Mouse (Mus musculus): ENCODE data around the gene Gpc6. TPM values are rescaled to one million over a fixed set of nuclear protein-coding genes. Genes with fewer than 3 reads are reported as not detected.

Gpc6 gene
- total and polyA plus RNA-seq, 3 experiments: 4.6 to 10.3 (median 8.0) TPM

GRCm38 (mm10) chr14:117837715-117838114 lies 912.6 kb downstream of the Gpc6 start:
- Histone ChIP-seq H3K4me3 (no peak overlapping the region), H3K79me2 (replicated peaks; ENCODE audit: control insufficient read depth, insufficient read depth, low read length) (no peaks in the 10 kb centered on the region), H3K27me3 (ENCODE audit: control insufficient read depth, insufficient read depth, low read length) (no peaks in the 10 kb centered on the region), H3K36me3 (ENCODE audit: control insufficient read depth, insufficient read depth, low read length) (no peaks in the 10 kb centered on the region), H3K9ac (ENCODE audit: low read depth, low read length) (no peak overlapping the region), H3K4me1 (ENCODE audit: control insufficient read depth, insufficient read depth, low read length) (no peaks in the 10 kb centered on the region), H3K27ac (no peak overlapping the region)
- TF ChIP-seq EP300 (IDR thresholded peaks at IDR 0.05; ENCODE audit: insufficient read depth, low read depth, low read length) (no peak), CTCF (IDR thresholded peaks at IDR 0.05) (no peak), POLR2A (IDR thresholded peaks at IDR 0.05; ENCODE audit: insufficient read depth, low read depth, low read length) (no peak)
- DNase-seq: no peak
- WGBS: 74% methylated on average over 3 of the region's 3 CpGs
- intact Hi-C loops (cut with DNase I): loop anchor here (5.0 kb wide), 1 partner anchor 95 kb away; no protein-coding TSS in a partner anchor

DNA sequence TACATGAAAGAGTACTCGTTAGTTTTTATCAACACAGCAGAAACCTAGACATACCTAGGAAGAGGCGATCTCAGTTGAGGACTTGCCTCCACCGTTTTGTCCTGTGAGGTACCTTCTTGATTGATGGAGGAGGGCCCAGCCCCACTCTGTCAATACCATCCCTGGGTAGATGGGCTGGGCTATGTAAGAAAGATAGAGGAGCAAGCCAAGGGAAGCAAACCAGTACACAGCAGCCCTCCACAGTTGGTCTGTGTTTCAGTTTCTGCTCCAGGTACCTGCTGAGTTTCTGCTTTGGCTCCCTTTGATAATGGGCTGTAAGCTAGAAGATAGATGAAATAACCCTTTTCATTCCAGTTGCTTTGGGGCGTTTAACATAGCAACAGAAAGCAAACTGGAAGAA lies 916.1 kb downstream of the Gpc6 start:
- Histone ChIP-seq H3K4me3 (no peak overlapping the region), H3K27ac (no peak overlapping the region), H3K27me3 (ENCODE audit: control insufficient read depth, insufficient read depth, low read length) (no peaks in the 10 kb centered on the region), H3K79me2 (replicated peaks; ENCODE audit: control insufficient read depth, insufficient read depth, low read length) (no peaks in the 10 kb centered on the region), H3K9ac (ENCODE audit: low read depth, low read length) (no peak overlapping the region), H3K36me3 (ENCODE audit: control insufficient read depth, insufficient read depth, low read length) (no peaks in the 10 kb centered on the region), H3K4me1 (ENCODE audit: control insufficient read depth, insufficient read depth, low read length) (no peaks in the 10 kb centered on the region)
- WGBS: 78% methylated on average over 4 of the region's 4 CpGs
- DNase-seq: no peak
- intact Hi-C loops (cut with DNase I): no loop called here
- no peak for TF ChIP-seq CTCF (IDR thresholded peaks at IDR 0.05)
- TF ChIP-seq POLR2A (IDR thresholded peaks at IDR 0.05; ENCODE audit: insufficient read depth, low read depth, low read length): no peak
- TF ChIP-seq EP300 (IDR thresholded peaks at IDR 0.05; ENCODE audit: insufficient read depth, low read depth, low read length): no peak

DNA sequence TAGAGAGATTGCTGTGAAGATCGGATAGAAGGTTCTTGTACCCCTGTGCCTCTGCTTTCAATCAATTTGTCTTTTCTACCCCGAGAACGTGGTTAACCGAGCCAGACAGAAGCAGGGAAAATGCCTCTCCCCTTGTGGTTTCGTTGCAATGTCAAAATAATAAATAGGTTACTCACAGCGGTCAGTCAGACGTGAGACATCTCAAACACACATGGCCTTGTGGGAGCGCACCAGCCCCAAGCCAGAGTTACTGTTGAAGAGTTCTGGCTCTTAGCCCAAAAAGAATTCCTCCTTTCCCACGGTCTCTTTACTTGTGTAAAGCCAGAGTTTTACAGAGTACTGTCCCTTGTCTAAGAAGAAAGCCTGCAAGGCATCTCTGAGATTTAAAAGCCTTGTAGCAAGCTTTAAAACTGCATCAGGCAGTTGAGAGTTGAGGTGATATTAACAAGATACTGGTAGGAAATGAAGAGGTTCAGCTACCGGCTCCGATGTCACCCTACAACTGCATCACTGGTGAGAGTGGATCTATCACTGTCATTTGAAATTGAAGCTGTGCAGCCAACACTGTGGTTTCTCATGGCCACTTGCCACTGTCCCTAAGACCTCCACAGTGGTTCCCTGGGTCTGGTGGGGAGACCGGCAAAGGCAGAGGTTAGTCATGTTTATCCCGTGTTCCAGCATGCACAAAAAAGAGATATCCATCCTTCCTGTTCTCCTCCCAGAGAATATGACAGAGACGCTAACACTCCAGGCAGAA lies 916.9 kb downstream of the Gpc6 start:
- DNase-seq: peak in 1 of 2 experiments; percentile 18
- TF ChIP-seq EP300 (IDR thresholded peaks at IDR 0.05; ENCODE audit: insufficient read depth, low read depth, low read length): no peak
- no peak for TF ChIP-seq POLR2A (IDR thresholded peaks at IDR 0.05; ENCODE audit: insufficient read depth, low read depth, low read length)
- intact Hi-C loops (cut with DNase I): no loop called here

GRCm38 (mm10) chr14:117849591-117850505 lies 924.7 kb downstream of the Gpc6 start:
- TF ChIP-seq POLR2A (IDR thresholded peaks at IDR 0.05; ENCODE audit: insufficient read depth, low read depth, low read length): no peak
- no peak for TF ChIP-seq EP300 (IDR thresholded peaks at IDR 0.05; ENCODE audit: insufficient read depth, low read depth, low read length)
- no peak for TF ChIP-seq CTCF (IDR thresholded peaks at IDR 0.05)
- Histone ChIP-seq H3K79me2 (replicated peaks; ENCODE audit: control insufficient read depth, insufficient read depth, low read length) (no peaks in the 10 kb centered on the region), H3K4me1 (ENCODE audit: control insufficient read depth, insufficient read depth, low read length) (no peaks in the 10 kb centered on the region), H3K36me3 (ENCODE audit: control insufficient read depth, insufficient read depth, low read length) (no peaks in the 10 kb centered on the region), H3K27ac (no peak overlapping the region), H3K4me3 (no peak overlapping the region), H3K27me3 (ENCODE audit: control insufficient read depth, insufficient read depth, low read length) (no peaks in the 10 kb centered on the region), H3K9ac (ENCODE audit: low read depth, low read length) (no peak overlapping the region)
- DNase-seq: no peak
- WGBS: 75% methylated on average over 11 of the region's 11 CpGs
- intact Hi-C loops (cut with DNase I): no loop called here

More for the DNA sequence above, 916.9 kb downstream of the Gpc6 start:
- H3K27me3 ChIP-seq (ENCODE audit: control insufficient read depth, insufficient read depth, low read length): no peaks in the 10 kb centered on the region
- no peak overlapping the region for H3K9ac ChIP-seq (ENCODE audit: low read depth, low read length)
- H3K27ac ChIP-seq: no peak overlapping the region; the same call in 1 of the 2 replicates
- no peak overlapping the region for H3K4me3 ChIP-seq
- H3K4me1 ChIP-seq (ENCODE audit: control insufficient read depth, insufficient read depth, low read length): no peaks in the 10 kb centered on the region
- H3K79me2 ChIP-seq (replicated peaks; ENCODE audit: control insufficient read depth, insufficient read depth, low read length): no peaks in the 10 kb centered on the region
- 67% methylated on average over 14 of the region's 14 CpGs for WGBS
- no peaks in the 10 kb centered on the region for H3K36me3 ChIP-seq (ENCODE audit: control insufficient read depth, insufficient read depth, low read length)

GRCm38 (mm10) chr14:117852266-117852665 lies 927.2 kb downstream of the Gpc6 start:
- H3K79me2 ChIP-seq (replicated peaks; ENCODE audit: control insufficient read depth, insufficient read depth, low read length): no peaks in the 10 kb centered on the region
- no peak for DNase-seq
- H3K27me3 ChIP-seq (ENCODE audit: control insufficient read depth, insufficient read depth, low read length): no peaks in the 10 kb centered on the region
- intact Hi-C loops (cut with DNase I): no loop called here
- 78% methylated on average over 3 of the region's 3 CpGs for WGBS
- no peak overlapping the region for H3K4me3 ChIP-seq
- no peaks in the 10 kb centered on the region for H3K36me3 ChIP-seq (ENCODE audit: control insufficient read depth, insufficient read depth, low read length)
- no peaks in the 10 kb centered on the region for H3K4me1 ChIP-seq (ENCODE audit: control insufficient read depth, insufficient read depth, low read length)
- H3K27ac ChIP-seq: no peak overlapping the region
- H3K9ac ChIP-seq (ENCODE audit: low read depth, low read length): no peak overlapping the region
- TF ChIP-seq CTCF (IDR thresholded peaks at IDR 0.05) (no peak), EP300 (IDR thresholded peaks at IDR 0.05; ENCODE audit: insufficient read depth, low read depth, low read length) (no peak), POLR2A (IDR thresholded peaks at IDR 0.05; ENCODE audit: insufficient read depth, low read depth, low read length) (no peak)
